Mouse (Mus musculus) MEL (cell line): Measurements from ENCODE around the gene Snapin. TPM values are rescaled to one million over a fixed set of nuclear protein-coding genes. Genes with fewer than 3 reads are reported as not detected.

ENCODE experiments used
- DNase-seq: peaks from one replicate; pipeline ENCODE4 v3.0.0; 2011; ENCODE audit warnings: low read depth, low spot score
- H3K27ac ChIP-seq: 2 replicates; pipeline ENCODE4 v1.5.1; 2012; ENCODE audit warnings: low read depth, mild to moderate bottlenecking, control low read depth, low read length, moderate library complexity; ENCODE audit not compliant: control insufficient read depth
- H3K27me3 ChIP-seq, 2 experiments: fragments of 150-350 bp in 1 of 2; sonication (generic) in 1 of 2; 2 replicates each; pipeline ENCODE4 v1.6.1; 2012; ENCODE audit warnings: low read length in 2 of 2, mild to moderate bottlenecking in 2 of 2, improper control_type of control experiment in 1 of 2, moderate library complexity in 1 of 2; ENCODE audit not compliant: insufficient read depth in 2 of 2, control insufficient read depth in 1 of 2
- H3K36me3 ChIP-seq, 2 experiments: 2 replicates each; pipeline ENCODE4 v1.6.1; 2012 to 2014; ENCODE audit warnings: low read length in 2 of 2, improper control_type of control experiment in 1 of 2, inconsistent platforms in 1 of 2, mild to moderate bottlenecking in 1 of 2; ENCODE audit not compliant: insufficient read depth in 2 of 2, control insufficient read depth in 1 of 2
- H3K4me1 ChIP-seq, 2 experiments: fragments of 150-350 bp in 1 of 2; sonication (generic) in 1 of 2; 2 replicates each; pipeline ENCODE4 v1.6.1; 2012; ENCODE audit warnings: low read length in 2 of 2, improper control_type of control experiment in 1 of 2, mild to moderate bottlenecking in 1 of 2; ENCODE audit not compliant: insufficient read depth in 2 of 2, control insufficient read depth in 1 of 2
- H3K4me3 ChIP-seq, 2 experiments: fragments of 150-350 bp in 1 of 2; sonication (generic) in 1 of 2; 2 replicates each; pipeline ENCODE4 v1.5.1; 2012; ENCODE audit warnings: low read depth in 2 of 2, low read length in 2 of 2, mild to moderate bottlenecking in 2 of 2, moderate library complexity in 2 of 2, control low read depth in 1 of 2, improper control_type of control experiment in 1 of 2; ENCODE audit not compliant: control insufficient read depth in 1 of 2, insufficient read depth in 1 of 2
- H3K79me2 ChIP-seq: 2 replicates; pipeline ENCODE4 v1.6.1; 2012; ENCODE audit warnings: mild to moderate bottlenecking, low read length, moderate library complexity; ENCODE audit not compliant: control insufficient read depth, poor library complexity, insufficient read depth
- H3K9ac ChIP-seq: 2 replicates; pipeline ENCODE4 v1.6.1; 2012; ENCODE audit warnings: low read depth, mild to moderate bottlenecking, control low read depth, low read length, moderate library complexity; ENCODE audit not compliant: control insufficient read depth, poor library complexity, severe bottlenecking
- H3K9me3 ChIP-seq: fragments of 150-350 bp; sonication (generic); replicated peaks from 2 replicates; pipeline ENCODE4 v1.6.1; 2012; ENCODE audit warnings: mild to moderate bottlenecking, low read length, improper control_type of control experiment, moderate library complexity; ENCODE audit not compliant: insufficient read depth
- BHLHE40 ChIP-seq: IDR thresholded peaks from 2 replicates; pipeline ENCODE4 v1.6.1; 2012; ENCODE audit warnings: low read depth, mild to moderate bottlenecking, inconsistent platforms, low read length, improper control_type of control experiment, borderline replicate concordance
- CHD1 ChIP-seq: IDR thresholded peaks from 2 replicates; pipeline ENCODE4 v1.6.1; 2012; ENCODE audit warnings: low read depth, mild to moderate bottlenecking, inconsistent platforms, low read length, improper control_type of control experiment
- CTCF ChIP-seq, 3 experiments: IDR thresholded peaks in 2 of 3; conservative IDR thresholded peaks in 1 of 3; 2 replicates each; pipeline ENCODE4 v1.5.1; 2011 to 2012; ENCODE audit warnings: low read length in 3 of 3, low read depth in 2 of 3, mild to moderate bottlenecking in 2 of 3, improper control_type of control experiment in 1 of 3, inconsistent platforms in 1 of 3, mixed read lengths in 1 of 3, moderate library complexity in 1 of 3; ENCODE audit not compliant: control insufficient read depth in 1 of 3, insufficient read depth in 1 of 3, poor library complexity in 1 of 3, severe bottlenecking in 1 of 3
- E2F4 ChIP-seq: IDR thresholded peaks from 2 replicates; pipeline ENCODE4 v1.6.1; 2011; ENCODE audit warnings: low read depth, low read length, improper control_type of control experiment, borderline replicate concordance
- ELF1 ChIP-seq: IDR thresholded peaks from 2 replicates; pipeline ENCODE4 v1.6.1; 2014; ENCODE audit warnings: low read depth, mild to moderate bottlenecking, inconsistent platforms, low read length, improper control_type of control experiment, moderate library complexity
- EP300 ChIP-seq, 2 experiments: IDR thresholded peaks; 2 replicates each; pipeline ENCODE4 v1.6.1; 2011; ENCODE audit warnings: improper control_type of control experiment in 2 of 2, low read length in 2 of 2, low read depth in 1 of 2, mild to moderate bottlenecking in 1 of 2
- GABPA ChIP-seq: IDR thresholded peaks from 2 replicates; pipeline ENCODE4 v1.6.1; 2012; ENCODE audit warnings: low read depth, mild to moderate bottlenecking, inconsistent platforms, low read length, improper control_type of control experiment, moderate library complexity
- GATA1 ChIP-seq: IDR thresholded peaks from 2 replicates; pipeline ENCODE4 v1.6.1; 2011; ENCODE audit warnings: low read depth, low read length, improper control_type of control experiment
- HCFC1 ChIP-seq: IDR thresholded peaks from 2 replicates; pipeline ENCODE4 v1.6.1; 2012; ENCODE audit warnings: low read depth, mild to moderate bottlenecking, inconsistent platforms, low read length, improper control_type of control experiment, moderate library complexity
- JUND ChIP-seq: IDR thresholded peaks from 2 replicates; pipeline ENCODE4 v1.6.1; 2011; ENCODE audit warnings: low read depth, mild to moderate bottlenecking, improper control_type of control experiment, low read length
- KAT2A ChIP-seq: conservative IDR thresholded peaks from 2 replicates; pipeline ENCODE4 v1.6.1; 2012; ENCODE audit warnings: low read depth, low read length, improper control_type of control experiment, inconsistent platforms
- MAFK ChIP-seq: IDR thresholded peaks from 2 replicates; pipeline ENCODE4 v1.6.1; 2011; ENCODE audit warnings: low read depth, mild to moderate bottlenecking, low read length, improper control_type of control experiment, borderline replicate concordance
- MAX ChIP-seq: IDR thresholded peaks from 2 replicates; pipeline ENCODE4 v1.6.1; 2011; ENCODE audit warnings: low read length, improper control_type of control experiment
- MAZ ChIP-seq: IDR thresholded peaks from 2 replicates; pipeline ENCODE4 v1.6.1; 2012; ENCODE audit warnings: low read depth, mild to moderate bottlenecking, inconsistent platforms, low read length, improper control_type of control experiment
- MXI1 ChIP-seq: IDR thresholded peaks from 2 replicates; pipeline ENCODE4 v1.6.1; 2011; ENCODE audit warnings: mild to moderate bottlenecking, low read depth, low read length, improper control_type of control experiment
- MYB ChIP-seq: IDR thresholded peaks from 2 replicates; pipeline ENCODE4 v1.6.1; 2011; ENCODE audit warnings: mild to moderate bottlenecking, low read depth, low read length, improper control_type of control experiment
- MYC ChIP-seq: IDR thresholded peaks from 2 replicates; pipeline ENCODE4 v1.6.1; 2011; ENCODE audit warnings: low read depth, mild to moderate bottlenecking, low read length, improper control_type of control experiment, moderate library complexity
- POLR2A ChIP-seq, 2 experiments: IDR thresholded peaks; 2 replicates each; pipeline ENCODE4 v1.6.1; 2011 to 2012; ENCODE audit warnings: low read length in 2 of 2, mild to moderate bottlenecking in 2 of 2, control low read depth in 1 of 2, improper control_type of control experiment in 1 of 2, low read depth in 1 of 2, moderate library complexity in 1 of 2; ENCODE audit not compliant: control insufficient read depth in 1 of 2, insufficient read depth in 1 of 2, poor library complexity in 1 of 2
- POLR2AphosphoS2 ChIP-seq: IDR thresholded peaks from 2 replicates; pipeline ENCODE4 v1.6.1; 2011; ENCODE audit warnings: low read length, improper control_type of control experiment
- POLR2AphosphoS5 ChIP-seq: IDR thresholded peaks from 2 replicates; pipeline ENCODE4 v1.6.1; 2012; ENCODE audit warnings: low read depth, borderline replicate concordance, mild to moderate bottlenecking, inconsistent platforms, low read length, moderate library complexity, mixed read lengths
- RAD21 ChIP-seq: IDR thresholded peaks from 2 replicates; pipeline ENCODE4 v1.6.1; 2011; ENCODE audit warnings: mild to moderate bottlenecking, low read depth, low read length, improper control_type of control experiment
- SIN3A ChIP-seq: IDR thresholded peaks from 2 replicates; pipeline ENCODE4 v1.6.1; 2012; ENCODE audit warnings: low read length, improper control_type of control experiment, inconsistent platforms
- SMC3 ChIP-seq: IDR thresholded peaks from 2 replicates; pipeline ENCODE4 v1.6.1; 2011; ENCODE audit warnings: low read depth, low read length, improper control_type of control experiment
- TAL1 ChIP-seq: IDR thresholded peaks from 2 replicates; pipeline ENCODE4 v1.6.1; 2012; ENCODE audit warnings: mild to moderate bottlenecking, inconsistent platforms, low read length, moderate library complexity, mixed read lengths
- USF1 ChIP-seq: IDR thresholded peaks from 2 replicates; pipeline ENCODE4 v1.6.1; 2014; ENCODE audit warnings: low read depth, mild to moderate bottlenecking, inconsistent platforms, low read length, improper control_type of control experiment, moderate library complexity
- USF2 ChIP-seq, 2 experiments: IDR thresholded peaks; 2 replicates each; pipeline ENCODE4 v1.6.1; 2011 to 2012; ENCODE audit warnings: improper control_type of control experiment in 2 of 2, low read length in 2 of 2, borderline replicate concordance in 1 of 2, inconsistent platforms in 1 of 2, low read depth in 1 of 2, mild to moderate bottlenecking in 1 of 2; ENCODE audit not compliant: insufficient read depth in 1 of 2
- ZC3H11A ChIP-seq: IDR thresholded peaks from 2 replicates; pipeline ENCODE4 v1.6.1; 2012; ENCODE audit warnings: low read depth, mild to moderate bottlenecking, inconsistent platforms, low read length, improper control_type of control experiment
- ZKSCAN1 ChIP-seq: IDR thresholded peaks from 2 replicates; pipeline ENCODE4 v1.6.1; 2012; ENCODE audit warnings: low read depth, mild to moderate bottlenecking, inconsistent platforms, low read length, improper control_type of control experiment, moderate library complexity
- ZMIZ1 ChIP-seq: IDR thresholded peaks from 2 replicates; pipeline ENCODE4 v1.6.1; 2012; ENCODE audit warnings: low read depth, mild to moderate bottlenecking, inconsistent platforms, low read length, improper control_type of control experiment, moderate library complexity
- ZNF384 ChIP-seq: IDR thresholded peaks from 2 replicates; pipeline ENCODE4 v1.6.1; 2012; ENCODE audit warnings: low read depth, mild to moderate bottlenecking, inconsistent platforms, low read length, improper control_type of control experiment
- polyA plus RNA-seq, 2 experiments: library from polyadenylated mRNA; stranded (reverse) in 1 of 2; unstranded in 1 of 2; fragments of >175 nt in 1 of 2; fragments of >200 nt in 1 of 2; gene quantifications; 2 replicates each; pipeline versions ENCODE4 v1.2.1 to v1.2.4; 2012; ENCODE audit warnings: low replicate concordance in 2 of 2, low read depth in 1 of 2; ENCODE audit not compliant: insufficient read length in 2 of 2, insufficient read depth in 1 of 2, missing spikeins in 1 of 2
- total RNA-seq: library from RNA; depleted of rRNA; stranded (reverse); fragments of 300-350 nt; gene quantifications from 2 replicates; pipeline ENCODE4 v1.2.3, GENCODE M21; 2012

Snapin gene
- total and polyA plus RNA-seq, 3 experiments = 24.5 to 46.8 TPM; not detected in 1

- H3K36me3 ChIP-seq = peaks cover 5 to 11% of the 10 kb centered on the region in 2 experiments; a peak in 3 of 4 replicates
- no peak overlapping the region for H3K4me3 ChIP-seq
- H3K27ac ChIP-seq = no peak overlapping the region
- no peak for DNase-seq
- TF ChIP-seq ZKSCAN1 (no peak), MYC (no peak), USF2 (IDR thresholded peaks at IDR 0.05; ENCODE audit: borderline replicate concordance in 1 of 2, insufficient read depth in 1 of 2, low read depth in 1 of 2, low read length in 2 of 2) (no peak), CTCF (IDR thresholded peaks at IDR 0.05 in 2 of 3, conservative IDR thresholded peaks at IDR 0.05 in 1 of 3; ENCODE audit: control insufficient read depth in 1 of 3, insufficient read depth in 1 of 3, low read depth in 2 of 3, low read length in 3 of 3, poor library complexity in 1 of 3, severe bottlenecking in 1 of 3) (no peak), MYB (no peak), MXI1 (no peak), ZMIZ1 (no peak), BHLHE40 (no peak), TAL1 (no peak), E2F4 (no peak), RAD21 (no peak), ZC3H11A (no peak), POLR2A (IDR thresholded peaks at IDR 0.05; ENCODE audit: control insufficient read depth in 1 of 2, insufficient read depth in 1 of 2, low read depth in 1 of 2, low read length in 2 of 2, poor library complexity in 1 of 2) (no peak), CHD1 (no peak), MAZ (no peak), POLR2AphosphoS5 (no peak), USF1 (no peak), EP300 (IDR thresholded peaks at IDR 0.05; ENCODE audit: low read depth in 1 of 2, low read length in 2 of 2) (no peak), GABPA (no peak), ZNF384 (no peak)
- H3K27me3 ChIP-seq = no peaks in the 10 kb centered on the region
- H3K79me2 ChIP-seq = peaks cover 4% of the 10 kb centered on the region
- H3K9me3 ChIP-seq = no peaks in the 10 kb centered on the region
- peaks cover 3 to 11% of the 10 kb centered on the region in 2 experiments; a peak in 2 of 4 replicates for H3K4me1 ChIP-seq
- no peak overlapping the region for H3K9ac ChIP-seq
Measured at GRCm38 (mm10) chr3:90493831-90494540, 3.2 kb upstream of the Snapin start.

- peak; percentile 89 for DNase-seq
- Histone ChIP-seq H3K27ac (peak overlapping the region; percentile 32), H3K36me3 (peaks cover 7 to 11% of the 10 kb centered on the region in 2 experiments), H3K9ac (peak overlapping the region; percentile 42), H3K27me3 (no peaks in the 10 kb centered on the region), H3K79me2 (peaks cover 4% of the 10 kb centered on the region), H3K4me3 (peak overlapping the region; percentile 3 to 70; a peak in 2 of 4 replicates), H3K4me1 (peaks cover 3 to 11% of the 10 kb centered on the region in 2 experiments; a peak in 2 of 4 replicates), H3K9me3 (no peaks in the 10 kb centered on the region)
- TF ChIP-seq MYB (no peak), KAT2A (no peak), ELF1 (peak; percentile 2; the same call in 1 of the 2 replicates), E2F4 (no peak), SMC3 (peak; percentile 69), CHD1 (no peak), MYC (peak; percentile 96), POLR2A (IDR thresholded peaks at IDR 0.05; ENCODE audit: control insufficient read depth in 1 of 2, insufficient read depth in 1 of 2, low read depth in 1 of 2, low read length in 2 of 2, poor library complexity in 1 of 2) (no peak), RAD21 (peak; percentile 30), MAFK (no peak), ZNF384 (peak; percentile 86), HCFC1 (no peak), POLR2AphosphoS2 (no peak), GATA1 (no peak), ZKSCAN1 (no peak), JUND (no peak), TAL1 (no peak), SIN3A (peak; percentile 60), MAX (peak; percentile 76)
Measured at GRCm38 (mm10) chr3:90491350-90491749, 517 bp upstream of the Snapin start.
